Mouse (Mus musculus) v-Abl transformed pro-B cells (cell line): ENCODE results near the gene Gm21304.
"Not testable (repeated sequence)": the region's sequence is repeated elsewhere in the genome, so short reads cannot be mapped to it uniquely, and the experiment has no call there.

Experiments used
- in situ Hi-C, 2 experiments: fragments of 400-800 bp; cut with MboI; formaldehyde crosslinking; loops; one replicate each; pipeline ENCODE4 v1.15.1; 2025; ENCODE audit not compliant: unreplicated experiment in 2 of 2

Gene Gm21304

GRCm38 (mm10) chr10:104168215-104168614 is at the start of gene Gm21304:
Gene Gm21304, plus strand, starts transcription at chr10:104168515.
- in situ Hi-C loops = not testable (repeated sequence)

GRCm38 (mm10) chr10:104142687-104143086 is 25.6 kb upstream of the Gm21304 start, which contains the start of gene Gm21293:
Gene Gm21293, plus strand, starts transcription at chr10:104142987.
- in situ Hi-C loops = not testable (repeated sequence)

- in situ Hi-C loops = not testable (repeated sequence)
These were observed 17.1 kb upstream of the Gm21304 start, which contains the start of gene Gm6763 for GRCm38 (mm10) chr10:104151197-104151596. Gene Gm6763, plus strand, starts transcription at chr10:104151497.

GRCm38 (mm10) chr10:104159706-104160105 is 8.6 kb upstream of the Gm21304 start, which contains the start of gene Gm8764:
Gene Gm8764, plus strand, starts transcription at chr10:104160006.
- in situ Hi-C loops = not testable (repeated sequence)

- in situ Hi-C loops = not testable (repeated sequence)
These were observed 8.4 kb downstream of the Gm21304 start, which contains the start of gene Gm21312 for GRCm38 (mm10) chr10:104176724-104177123. Gene Gm21312, plus strand, starts transcription at chr10:104177024.

- in situ Hi-C loops = not testable (repeated sequence)
These were observed 16.9 kb downstream of the Gm21304 start, which contains the start of gene Gm20765 for GRCm38 (mm10) chr10:104185233-104185632. Gene Gm20765, plus strand, starts transcription at chr10:104185533.

- in situ Hi-C loops = not testable (repeated sequence)
These were observed 25.4 kb downstream of the Gm21304 start, which contains the start of gene Gm4340 for GRCm38 (mm10) chr10:104193742-104194141. Gene Gm4340, plus strand, starts transcription at chr10:104194042.

- in situ Hi-C loops = no loop called here
These were observed 41.3 kb downstream of the Gm21304 start for GRCm38 (mm10) chr10:104209655-104210054.

GRCm38 (mm10) chr10:104210268-104210990 is 42.1 kb downstream of the Gm21304 start:
- in situ Hi-C loops = no loop called here

GRCm38 (mm10) chr10:104214527-104214926 is 46.2 kb downstream of the Gm21304 start:
- in situ Hi-C loops = no loop called here
